Mouse (Mus musculus) embryonic fibroblast, embryonic 13.5 days (primary cell): ENCODE measurements at regions not wholly inside any gene's neighbourhood (a gene's known extent, or its start where the extent isn't known, plus 50 kb on each side); places are given as distances from the start of the nearest gene placed in this dataset.

Source experiments
- CTCF ChIP-seq: IDR thresholded peaks from 2 replicates; pipeline ENCODE4 v1.5.1; 2011; ENCODE audit warnings: mild to moderate bottlenecking, control low read depth, low read length, moderate library complexity, borderline replicate concordance; ENCODE audit not compliant: insufficient read depth
- POLR2A ChIP-seq: IDR thresholded peaks from 2 replicates; pipeline ENCODE4 v1.6.1; 2011; ENCODE audit warnings: low read depth, mild to moderate bottlenecking, control low read depth, low read length, moderate library complexity

GRCm38 (mm10) chr2:116165871-116166770, 100.5 kb upstream of the Meis2 start:
- TF ChIP-seq CTCF = no peak
- no peak for TF ChIP-seq POLR2A
